Mouse (Mus musculus) liver, postnatal 0 days (tissue): Measurements from ENCODE around the gene Ppp3cb. TPM values are rescaled to one million over a fixed set of nuclear protein-coding genes. Genes with fewer than 3 reads are reported as not detected.

Experiments
- ATAC-seq: fragments of 200-750 bp; cut with Nextera tagmentation; 2 replicates; pipeline ENCODE4 v1.8.0; 2017; ENCODE audit warnings: mild to moderate bottlenecking, moderate library complexity
- DNase-seq: peaks from one replicate; pipeline ENCODE4 v3.0.0-alpha.2; 2016
- H3K27ac ChIP-seq: fragments of 300-500 bp; sonication (generic); 2 replicates; pipeline ENCODE4 v1.5.1; 2014; ENCODE audit warnings: antibody characterized with exemption, moderate library complexity, mild to moderate bottlenecking, low read depth
- H3K27me3 ChIP-seq: fragments of 300-500 bp; sonication (generic); 2 replicates; pipeline ENCODE4 v1.6.1; 2014; ENCODE audit warnings: low read length, control low read depth, mixed read lengths; ENCODE audit not compliant: insufficient read depth
- H3K36me3 ChIP-seq: fragments of 300-500 bp; sonication (generic); replicated peaks from 2 replicates; pipeline ENCODE4 v1.6.1; 2014; ENCODE audit warnings: mild to moderate bottlenecking, control low read depth, low read length, moderate library complexity, mixed read lengths; ENCODE audit not compliant: insufficient read depth
- H3K4me1 ChIP-seq: fragments of 300-500 bp; sonication (generic); 2 replicates; pipeline ENCODE4 v1.6.1; 2014; ENCODE audit warnings: antibody characterized with exemption, mild to moderate bottlenecking, control low read depth; ENCODE audit not compliant: insufficient read depth
- H3K4me2 ChIP-seq: fragments of 300-500 bp; sonication (generic); 2 replicates; pipeline ENCODE4 v1.6.1; 2014; ENCODE audit warnings: low read depth, mild to moderate bottlenecking, low read length, moderate library complexity, mixed read lengths
- H3K4me3 ChIP-seq: fragments of 300-500 bp; sonication (generic); 2 replicates; pipeline ENCODE4 v1.5.1; 2014; ENCODE audit warnings: low read depth, low read length
- H3K9ac ChIP-seq: fragments of 300-500 bp; sonication (generic); replicated peaks from 2 replicates; pipeline ENCODE4 v1.6.1; 2014; ENCODE audit warnings: mild to moderate bottlenecking, moderate library complexity
- H3K9me3 ChIP-seq: fragments of 300-500 bp; sonication (generic); 2 replicates; pipeline ENCODE4 v1.6.1; 2016; ENCODE audit warnings: mild to moderate bottlenecking, control low read depth, low read length, mixed read lengths
- CTCF ChIP-seq: sonication (generic); IDR thresholded peaks from 2 replicates; pipeline ENCODE4 v1.5.1; 2016; ENCODE audit warnings: antibody characterized with exemption, low read depth
- EP300 ChIP-seq: IDR thresholded peaks from 2 replicates; pipeline ENCODE4 v1.6.1; 2016; ENCODE audit warnings: antibody characterized with exemption, low read depth, mild to moderate bottlenecking
- WGBS: fragments of 180-500 bp; shearing (Covaris S2); extraction: QIAGEN DNeasy Blood & Tissue Kit; methylation state at CpG from one replicate; pipeline ENCODE4 v1.1.7; 2014; ENCODE audit not compliant: insufficient replicate concordance; 5-methylcytosine and 5-hydroxymethylcytosine counted together
- polyA plus RNA-seq: library from polyadenylated mRNA; unstranded; fragments of >200 nt; fragmentation: Nextera tagmentation; extraction: Ambion mirVana; gene quantifications from 2 replicates; pipeline ENCODE4 v1.2.1, GENCODE M21; 2015

The Ppp3cb gene
- polyA plus RNA-seq, 1 experiment from 2014 or later = 13.6 TPM

DNA sequence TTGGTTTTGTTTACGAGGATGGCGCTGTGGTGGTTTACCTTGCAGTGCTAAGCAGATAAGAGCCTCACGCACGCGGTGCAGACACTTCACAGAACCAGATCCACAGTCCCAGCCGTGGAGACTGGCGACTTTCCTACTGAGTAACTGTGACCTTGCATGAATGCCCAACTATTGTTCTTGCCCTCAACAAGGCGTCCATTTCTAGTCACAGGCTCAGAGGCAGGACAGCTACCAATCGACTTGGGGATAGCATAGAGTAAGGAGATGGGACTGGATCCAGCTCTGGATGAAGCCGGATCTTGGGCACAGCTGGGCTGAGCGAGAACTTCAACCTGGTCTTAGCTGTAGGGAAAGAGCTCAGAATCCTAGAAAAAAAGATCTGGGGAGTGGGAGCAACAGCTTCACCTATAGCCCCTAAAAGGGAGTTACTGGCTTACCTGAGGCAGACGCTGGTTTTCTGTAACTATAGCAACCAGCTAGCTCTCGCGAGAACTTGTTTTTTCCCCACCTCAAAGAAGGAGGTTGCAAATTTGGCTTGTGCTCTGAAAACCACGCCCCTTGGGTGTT lies 94.5 kb downstream of the Ppp3cb start, which contains the start of gene Cfap70:
TSS of gene Cfap70 (minus strand) at position 462 of the 567 bp plus-strand sequence.
- H3K36me3 ChIP-seq = peaks cover 12% of the 10 kb centered on the region
- WGBS = 5% methylated on average over 15 of the region's 15 CpGs
- H3K4me1 ChIP-seq = peaks cover 6% of the 10 kb centered on the region; the same call in 1 of the 2 replicates
- DNase-seq (peak; percentile 77), ATAC-seq (peak; percentile 88)
- peak within 1 kb of the TSS; percentile 36 for H3K9ac ChIP-seq
- TF ChIP-seq EP300 (no peak), CTCF (no peak)
- no peak within 1 kb of the TSS for H3K27ac ChIP-seq
- H3K9me3 ChIP-seq = no peaks in the 10 kb centered on the region
- peak within 1 kb of the TSS; percentile 71 for H3K4me2 ChIP-seq
- no peaks in the 10 kb centered on the region for H3K27me3 ChIP-seq
- peak within 1 kb of the TSS; percentile 25 for H3K4me3 ChIP-seq

GRCm38 (mm10) chr14:20451302-20451701 lies 95.1 kb downstream of the Ppp3cb start:
- WGBS = 19% methylated on average over 2 of the region's 2 CpGs
- no peak for DNase-seq
- H3K27me3 ChIP-seq = no peaks in the 10 kb centered on the region
- H3K4me3 ChIP-seq = peak overlapping the region; percentile 25
- TF ChIP-seq EP300 (no peak), CTCF (no peak)
- no peak; the same call in 1 of the 2 replicates for ATAC-seq
- H3K4me1 ChIP-seq = peaks cover 6% of the 10 kb centered on the region; the same call in 1 of the 2 replicates
- no peaks in the 10 kb centered on the region for H3K9me3 ChIP-seq
- H3K36me3 ChIP-seq = peaks cover 11% of the 10 kb centered on the region
- H3K4me2 ChIP-seq = peak overlapping the region; percentile 71
- no peak overlapping the region for H3K27ac ChIP-seq
- peak overlapping the region; percentile 36 for H3K9ac ChIP-seq

Other genes with a start within 250 kb of the Ppp3cb start
- gene Ecd, start 198.5 kb downstream of the Ppp3cb start, polyA plus RNA-seq = 19.8 and 23.0 TPM in 2 replicates
- gene Fam149b, start 198.4 kb downstream of the Ppp3cb start, polyA plus RNA-seq = 5.4 and 5.7 TPM in 2 replicates
- gene Dnajc9, start 157.7 kb downstream of the Ppp3cb start, polyA plus RNA-seq = 54.9 and 56.4 TPM in 2 replicates
- gene Mrps16, start 152.9 kb downstream of the Ppp3cb start, polyA plus RNA-seq = 47.3 and 49.9 TPM in 2 replicates
- 0.11 TPM in 1 of 2 replicates, not detected in the other for gene Cfap70, start 94.3 kb downstream of the Ppp3cb start, polyA plus RNA-seq
- gene Anxa7, start 66.4 kb downstream of the Ppp3cb start, polyA plus RNA-seq = 26.1 and 29.2 TPM in 2 replicates
- 0.40 and 0.41 TPM in 2 replicates for gene Mss51, start 49.7 kb downstream of the Ppp3cb start, polyA plus RNA-seq
- 0.44 and 0.58 TPM in 2 replicates for gene Usp54, start 94.5 kb upstream of the Ppp3cb start, polyA plus RNA-seq
- 0.41 and 8.8 TPM in 2 replicates for gene Myoz1, start 110.0 kb upstream of the Ppp3cb start, polyA plus RNA-seq
- 0.05 and 0.38 TPM in 2 replicates for gene Synpo2l, start 121.8 kb upstream of the Ppp3cb start, polyA plus RNA-seq
- 30.8 and 31.3 TPM in 2 replicates for gene Sec24c, start 127.7 kb upstream of the Ppp3cb start, polyA plus RNA-seq
- 4.4 and 5.1 TPM in 2 replicates for gene Fut11, start 148.4 kb upstream of the Ppp3cb start, polyA plus RNA-seq
- 88.5 and 91.7 TPM in 2 replicates for gene Chchd1, start 156.4 kb upstream of the Ppp3cb start, polyA plus RNA-seq
- gene Zswim8, start 161.0 kb upstream of the Ppp3cb start, polyA plus RNA-seq = 5.3 and 6.4 TPM in 2 replicates
- gene Ndst2, start 188.0 kb upstream of the Ppp3cb start, polyA plus RNA-seq = 11.7 and 12.6 TPM in 2 replicates
- gene Camk2g, start 247.5 kb upstream of the Ppp3cb start, polyA plus RNA-seq = 6.6 and 7.2 TPM in 2 replicates